Mouse (Mus musculus) lung, embryonic 14.5 days (tissue): ENCODE measurements around the gene Pkm. TPM values are rescaled to one million over a fixed set of nuclear protein-coding genes. Genes with fewer than 3 reads are reported as not detected.
A peak's percentile ranks its signal among the peaks of the same experiment; 100 is the strongest.

Experiments
- ATAC-seq: fragments of 200-750 bp; cut with Nextera tagmentation; 2 replicates; pipeline ENCODE4 v1.8.0; 2017; ENCODE audit warnings: mild to moderate bottlenecking, moderate TSS enrichment, moderate library complexity; ENCODE audit not compliant: insufficient read depth
- DNase-seq: peaks from one replicate; pipeline ENCODE4 v3.0.0-alpha.2; 2015
- H3K27ac ChIP-seq: fragments of 300-500 bp; sonication (generic); 2 replicates; pipeline ENCODE4 v1.5.1; 2014; ENCODE audit warnings: low read depth, mild to moderate bottlenecking, moderate library complexity
- H3K27me3 ChIP-seq: fragments of 300-500 bp; sonication (generic); 2 replicates; pipeline ENCODE4 v1.6.1; 2014; ENCODE audit warnings: low read length, control low read depth; ENCODE audit not compliant: insufficient read depth
- H3K36me3 ChIP-seq: fragments of 300-500 bp; sonication (generic); 2 replicates; pipeline ENCODE4 v1.6.1; 2014; ENCODE audit warnings: control low read depth; ENCODE audit not compliant: insufficient read depth
- H3K4me1 ChIP-seq: fragments of 300-500 bp; sonication (generic); 2 replicates; pipeline ENCODE4 v1.6.1; 2014; ENCODE audit warnings: antibody characterized with exemption, control low read depth; ENCODE audit not compliant: insufficient read depth
- H3K4me2 ChIP-seq: fragments of 300-500 bp; sonication (generic); 2 replicates; pipeline ENCODE4 v1.6.1; 2014; ENCODE audit warnings: mild to moderate bottlenecking
- H3K4me3 ChIP-seq: fragments of 300-500 bp; sonication (generic); 2 replicates; pipeline ENCODE4 v1.5.1; 2014; ENCODE audit warnings: low read depth, low read length
- H3K9ac ChIP-seq: fragments of 300-500 bp; sonication (generic); 2 replicates; pipeline ENCODE4 v1.6.1; 2014
- H3K9me3 ChIP-seq: fragments of 300-500 bp; sonication (generic); 2 replicates; pipeline ENCODE4 v1.6.1; 2016; ENCODE audit warnings: low read depth, low read length, control low read depth
- CTCF ChIP-seq: IDR thresholded peaks from 2 replicates; pipeline ENCODE4 v1.5.1; 2016; ENCODE audit warnings: antibody characterized with exemption, low read depth
- WGBS: fragments of 180-500 bp; shearing (Covaris S2); extraction: QIAGEN DNeasy Blood & Tissue Kit; methylation state at CpG from one replicate; pipeline ENCODE4 v1.1.7; 2014; 5-methylcytosine and 5-hydroxymethylcytosine counted together
- polyA plus RNA-seq: library from polyadenylated mRNA; unstranded; fragments of >200 nt; fragmentation: Nextera tagmentation; extraction: Ambion mirVana; gene quantifications from 2 replicates; pipeline ENCODE4 v1.2.1, GENCODE M21; 2014

Gene Pkm
- polyA plus RNA-seq, 1 experiment from 2014 or later: 1,486 TPM

- WGBS: 31% methylated on average over 10 of the region's 10 CpGs
- no peaks in the 10 kb centered on the region for H3K27me3 ChIP-seq
- H3K36me3 ChIP-seq: no peaks in the 10 kb centered on the region
- peak overlapping the region; percentile 37; the same call in 1 of the 2 replicates for H3K27ac ChIP-seq
- no peaks in the 10 kb centered on the region for H3K4me1 ChIP-seq
- TF ChIP-seq CTCF: no peak
- no peak overlapping the region for H3K4me3 ChIP-seq
- DNase-seq (peak; percentile 34), ATAC-seq (no peak)
- H3K9me3 ChIP-seq: no peaks in the 10 kb centered on the region
- H3K4me2 ChIP-seq: no peak overlapping the region
- H3K9ac ChIP-seq: no peak overlapping the region
Observed at GRCm38 (mm10) chr9:59706850-59707825, 51.0 kb downstream of the Pkm start.

GRCm38 (mm10) chr9:59709225-59709624, 53.1 kb downstream of the Pkm start:
- H3K4me2 ChIP-seq: no peak overlapping the region
- no peaks in the 10 kb centered on the region for H3K36me3 ChIP-seq
- no peaks in the 10 kb centered on the region for H3K9me3 ChIP-seq
- peak overlapping the region; percentile 25 for H3K27ac ChIP-seq
- WGBS: 67% methylated on average over 3 of the region's 3 CpGs
- H3K9ac ChIP-seq: no peak overlapping the region
- DNase-seq (peak; percentile 73), ATAC-seq (peak; percentile 60; the same call in 1 of the 2 replicates)
- no peak for TF ChIP-seq CTCF
- H3K4me1 ChIP-seq: no peaks in the 10 kb centered on the region
- H3K4me3 ChIP-seq: no peak overlapping the region
- H3K27me3 ChIP-seq: no peaks in the 10 kb centered on the region

GRCm38 (mm10) chr9:59716275-59716898, 60.2 kb downstream of the Pkm start:
- WGBS: 48% methylated on average over 7 of the region's 7 CpGs
- H3K27me3 ChIP-seq: no peaks in the 10 kb centered on the region
- no peaks in the 10 kb centered on the region for H3K36me3 ChIP-seq
- DNase-seq (no peak), ATAC-seq (no peak)
- H3K9me3 ChIP-seq: no peaks in the 10 kb centered on the region
- TF ChIP-seq CTCF: no peak
- no peaks in the 10 kb centered on the region for H3K4me1 ChIP-seq
- no peak overlapping the region for H3K4me2 ChIP-seq
- H3K4me3 ChIP-seq: no peak overlapping the region
- H3K9ac ChIP-seq: no peak overlapping the region
- no peak overlapping the region for H3K27ac ChIP-seq

GRCm38 (mm10) chr9:59718237-59718636, 62.1 kb downstream of the Pkm start:
- ATAC-seq (no peak), DNase-seq (peak; percentile 29)
- H3K4me1 ChIP-seq: no peaks in the 10 kb centered on the region
- no peaks in the 10 kb centered on the region for H3K9me3 ChIP-seq
- no peaks in the 10 kb centered on the region for H3K36me3 ChIP-seq
- no peak overlapping the region for H3K4me3 ChIP-seq
- H3K4me2 ChIP-seq: no peak overlapping the region
- TF ChIP-seq CTCF: no peak
- WGBS: 74% methylated on average over 4 of the region's 4 CpGs
- H3K27ac ChIP-seq: no peak overlapping the region
- H3K9ac ChIP-seq: no peak overlapping the region
- no peaks in the 10 kb centered on the region for H3K27me3 ChIP-seq

GRCm38 (mm10) chr9:59721144-59721543, 65.0 kb downstream of the Pkm start:
- H3K4me2 ChIP-seq: no peak overlapping the region
- no peak overlapping the region for H3K9ac ChIP-seq
- no peak for TF ChIP-seq CTCF
- 0 out of 2 replicates have a peak, but pooled peaks cover 9% of the 10 kb centered on the region for H3K4me1 ChIP-seq
- DNase-seq (no peak), ATAC-seq (no peak)
- no peak overlapping the region for H3K27ac ChIP-seq
- no peaks in the 10 kb centered on the region for H3K9me3 ChIP-seq
- no peak overlapping the region for H3K4me3 ChIP-seq
- WGBS: 76% methylated on average over 5 of the region's 5 CpGs
- no peaks in the 10 kb centered on the region for H3K36me3 ChIP-seq
- no peaks in the 10 kb centered on the region for H3K27me3 ChIP-seq

- DNase-seq (peak; percentile 94), ATAC-seq (peak; percentile 61; the same call in 1 of the 2 replicates)
- Histone ChIP-seq H3K27me3 (no peaks in the 10 kb centered on the region), H3K9me3 (no peaks in the 10 kb centered on the region), H3K36me3 (no peaks in the 10 kb centered on the region), H3K27ac (peak overlapping the region; percentile 78), H3K4me1 (0 out of 2 replicates have a peak, but pooled peaks cover 9% of the 10 kb centered on the region), H3K4me3 (no peak overlapping the region), H3K9ac (no peak overlapping the region), H3K4me2 (peak overlapping the region; percentile 42; the same call in 1 of the 2 replicates)
- 9% methylated on average over 10 of the region's 10 CpGs for WGBS
- TF ChIP-seq CTCF: peak; percentile 89
Observed at GRCm38 (mm10) chr9:59723096-59723657, 67.0 kb downstream of the Pkm start.
